Mouse (Mus musculus) B cell, adult 2 months (primary cell): Measurements from ENCODE around the gene Agtr2.
"Not testable (repeated sequence)": the region's sequence is repeated elsewhere in the genome, so short reads cannot be mapped to it uniquely, and the experiment has no call there.

ENCODE experiments used
- DNase-seq, 2 experiments: peaks; one replicate each; pipeline ENCODE4 v3.0.0; 2022

The Agtr2 gene

DNA sequence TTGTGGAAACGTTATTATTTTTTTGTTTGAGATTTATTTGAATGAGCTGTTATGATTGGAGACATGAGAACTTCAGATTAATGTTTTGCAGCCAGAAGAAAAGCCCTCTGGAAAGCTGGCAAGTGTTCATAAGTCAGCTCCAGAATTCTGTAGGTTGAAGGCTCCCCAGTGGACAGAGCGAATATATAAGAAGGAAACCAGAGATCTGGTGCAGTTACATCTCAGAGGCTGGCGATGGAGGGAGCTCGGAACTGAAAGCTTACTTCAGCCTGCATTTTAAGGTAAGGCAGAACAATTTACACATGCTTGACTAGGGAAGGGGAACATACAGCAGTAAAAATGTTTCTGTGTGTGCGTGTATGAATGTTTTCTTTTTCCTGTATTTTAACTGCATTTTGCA is at the start of gene Agtr2:
Agtr2 (plus strand) TSS at position 131 of the 400 bp plus-strand sequence.
- no peak for DNase-seq

GRCm38 (mm10) chrX:21452519-21452918 is 31.8 kb upstream of the Agtr2 start:
- DNase-seq, result no peak

GRCm38 (mm10) chrX:21488111-21488510 is 3.8 kb downstream of the Agtr2 start:
- DNase-seq, result no peak

DNA sequence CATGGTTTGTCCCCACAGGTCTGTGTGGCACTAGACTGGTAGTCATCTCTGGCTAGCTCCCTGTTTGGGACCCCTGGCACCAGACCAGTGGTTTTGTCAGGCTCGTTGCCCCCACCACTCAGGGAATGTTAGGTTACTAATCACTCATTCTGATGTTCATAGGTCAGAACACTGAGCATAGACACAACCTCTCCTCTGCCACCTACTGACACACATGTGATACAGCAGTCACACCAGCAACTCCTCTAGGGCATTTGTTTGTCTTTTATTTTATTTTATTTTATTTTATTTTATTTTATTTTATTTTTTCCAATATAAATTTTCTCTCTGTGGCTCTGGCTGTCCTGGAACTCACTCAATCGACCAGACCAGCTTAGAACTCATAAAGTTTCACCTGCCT is 15.9 kb downstream of the Agtr2 start:
- no peak for DNase-seq

- not testable (repeated sequence) for DNase-seq
Measured at GRCm38 (mm10) chrX:21507333-21507732, 23.0 kb downstream of the Agtr2 start.

- DNase-seq, result no peak
Measured at GRCm38 (mm10) chrX:21522590-21522989, 38.2 kb downstream of the Agtr2 start.
